Mouse (Mus musculus) liver, embryonic 15.5 days (tissue): Measurements from ENCODE around the gene Mpp2. TPM values are rescaled to one million over a fixed set of nuclear protein-coding genes. Genes with fewer than 3 reads are reported as not detected.

Experiments
- ATAC-seq: fragments of 200-750 bp; cut with Nextera tagmentation; 2 replicates; pipeline ENCODE4 v1.8.0; 2017; ENCODE audit warnings: moderate number of reproducible peaks, mild to moderate bottlenecking, moderate library complexity; ENCODE audit not compliant: insufficient read depth
- H3K27ac ChIP-seq: fragments of 300-500 bp; sonication (generic); replicated peaks from 2 replicates; pipeline ENCODE4 v1.5.1; 2015; ENCODE audit warnings: mild to moderate bottlenecking, inconsistent platforms
- H3K27me3 ChIP-seq: fragments of 300-500 bp; sonication (generic); 2 replicates; pipeline ENCODE4 v1.6.1; 2015; ENCODE audit warnings: mild to moderate bottlenecking, inconsistent platforms
- H3K36me3 ChIP-seq: fragments of 300-500 bp; sonication (generic); replicated peaks from 2 replicates; pipeline ENCODE4 v1.6.1; 2015; ENCODE audit warnings: moderate library complexity, mild to moderate bottlenecking, inconsistent platforms
- H3K4me1 ChIP-seq: fragments of 300-500 bp; sonication (generic); replicated peaks from 2 replicates; pipeline ENCODE4 v1.6.1; 2015; ENCODE audit warnings: inconsistent platforms
- H3K4me2 ChIP-seq: fragments of 300-500 bp; sonication (generic); 2 replicates; pipeline ENCODE4 v1.6.1; 2015; ENCODE audit warnings: moderate library complexity, mild to moderate bottlenecking, inconsistent platforms
- H3K4me3 ChIP-seq: fragments of 300-500 bp; sonication (generic); replicated peaks from 2 replicates; pipeline ENCODE4 v1.5.1; 2015; ENCODE audit warnings: mild to moderate bottlenecking, inconsistent platforms
- H3K9ac ChIP-seq: fragments of 300-500 bp; sonication (generic); 2 replicates; pipeline ENCODE4 v1.6.1; 2015; ENCODE audit warnings: moderate library complexity, mild to moderate bottlenecking, inconsistent platforms
- H3K9me3 ChIP-seq: fragments of 300-500 bp; sonication (generic); replicated peaks from 2 replicates; pipeline ENCODE4 v1.6.1; 2016; ENCODE audit warnings: inconsistent platforms
- WGBS: fragments of 180-500 bp; shearing (Covaris S2); methylation state at CpG from one replicate; pipeline ENCODE4 v1.1.7; 2015; ENCODE audit warnings: mixed read lengths; ENCODE audit not compliant: insufficient replicate concordance; 5-methylcytosine and 5-hydroxymethylcytosine counted together
- polyA plus RNA-seq: library from polyadenylated mRNA; unstranded; fragments of >200 nt; fragmentation: Nextera tagmentation; extraction: Ambion mirVana; gene quantifications from 2 replicates; pipeline ENCODE4 v1.2.1, GENCODE M21; 2015

Mpp2 gene
- polyA plus RNA-seq, 1 experiment from 2014 or later, result 11.5 TPM

DNA sequence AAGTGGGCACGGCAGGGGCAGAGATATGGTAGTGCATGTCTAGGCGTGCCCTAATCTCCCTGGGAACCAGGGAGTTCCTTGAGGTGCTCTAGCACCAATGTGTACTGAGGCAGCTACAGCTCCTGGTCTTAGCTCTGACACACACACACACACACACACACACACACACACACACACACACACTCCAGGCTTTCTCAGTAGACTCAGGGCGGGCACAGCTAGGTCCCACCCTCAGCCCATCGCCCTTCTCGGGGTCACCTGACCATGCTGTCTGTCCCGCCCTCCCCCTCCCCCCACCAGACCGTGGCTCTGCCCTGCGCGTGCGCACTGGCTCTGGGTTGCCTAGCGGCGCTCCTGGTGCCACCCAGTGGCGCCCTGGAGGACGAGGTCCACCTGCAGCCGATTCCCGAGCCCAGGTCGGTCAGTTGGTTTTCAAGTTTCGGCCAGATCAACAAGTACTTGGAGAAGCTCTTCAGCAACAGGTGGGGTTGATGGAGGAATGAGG lies 8.6 kb upstream of the Mpp2 start:
- Histone ChIP-seq H3K4me3 (peak overlapping the region; percentile 38), H3K9me3 (no peaks in the 10 kb centered on the region), H3K9ac (peak overlapping the region; percentile 41), H3K4me2 (peak overlapping the region; percentile 66), H3K27me3 (peaks cover 46% of the 10 kb centered on the region), H3K4me1 (peaks cover 54% of the 10 kb centered on the region), H3K27ac (peak overlapping the region; percentile 78), H3K36me3 (no peaks in the 10 kb centered on the region)
- ATAC-seq, result peak; percentile 90
- 2% methylated on average over 18 of the region's 18 CpGs for WGBS

DNA sequence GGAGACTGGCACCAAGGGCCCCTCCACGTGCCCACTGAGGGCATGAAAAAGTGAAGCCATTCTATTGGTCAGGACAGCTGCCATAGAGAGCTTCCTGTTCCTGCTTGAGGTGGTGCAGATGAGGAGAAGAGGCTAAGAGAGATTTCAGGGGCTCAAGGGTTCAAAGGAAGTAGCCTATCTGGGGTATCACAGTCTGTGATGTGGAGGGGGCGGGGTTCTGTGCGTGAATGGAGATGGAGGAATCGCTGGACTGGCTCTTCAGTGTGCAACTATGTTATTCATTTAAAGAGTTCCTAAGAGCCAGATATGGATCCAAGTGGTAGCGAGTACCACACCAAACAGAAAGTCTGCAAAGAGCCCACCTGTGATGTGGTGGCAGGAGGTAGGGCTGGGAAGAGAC lies 8.1 kb upstream of the Mpp2 start:
- Histone ChIP-seq H3K4me1 (peaks cover 53% of the 10 kb centered on the region), H3K9me3 (no peaks in the 10 kb centered on the region), H3K4me2 (peak overlapping the region; percentile 66), H3K9ac (peak overlapping the region; percentile 41), H3K27me3 (peaks cover 41% of the 10 kb centered on the region), H3K27ac (peak overlapping the region; percentile 78), H3K36me3 (no peaks in the 10 kb centered on the region), H3K4me3 (peak overlapping the region; percentile 38)
- WGBS, result 31% methylated on average over 5 of the region's 5 CpGs
- ATAC-seq, result peak; percentile 13; the same call in 1 of the 2 replicates

DNA sequence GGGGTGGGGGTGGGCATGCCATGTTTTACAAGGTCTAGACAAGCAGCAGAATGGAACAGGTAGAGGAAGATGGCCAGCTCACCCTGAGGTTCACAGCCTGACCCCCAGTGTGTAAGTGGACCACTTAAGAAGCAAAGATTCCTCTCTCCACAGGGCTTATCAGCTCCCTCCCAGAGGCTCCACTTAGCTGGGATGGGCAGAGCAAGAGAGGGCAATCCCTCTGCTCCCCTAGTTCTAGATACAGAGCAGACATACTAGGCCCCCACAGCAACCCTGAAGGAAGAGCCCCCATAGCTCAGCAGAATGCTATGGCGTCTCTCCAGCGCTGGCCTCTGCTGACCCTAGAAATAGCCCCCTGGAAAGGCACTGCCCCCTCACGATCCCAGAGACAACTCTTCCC lies 7.4 kb upstream of the Mpp2 start:
- Histone ChIP-seq H3K4me2 (peak overlapping the region; percentile 66), H3K9ac (no peak overlapping the region), H3K4me3 (no peak overlapping the region), H3K4me1 (peaks cover 53% of the 10 kb centered on the region), H3K27me3 (peaks cover 34% of the 10 kb centered on the region), H3K9me3 (no peaks in the 10 kb centered on the region), H3K36me3 (no peaks in the 10 kb centered on the region), H3K27ac (peak overlapping the region; percentile 78)
- ATAC-seq, result no peak
- 73% methylated on average over 3 of the region's 3 CpGs for WGBS

DNA sequence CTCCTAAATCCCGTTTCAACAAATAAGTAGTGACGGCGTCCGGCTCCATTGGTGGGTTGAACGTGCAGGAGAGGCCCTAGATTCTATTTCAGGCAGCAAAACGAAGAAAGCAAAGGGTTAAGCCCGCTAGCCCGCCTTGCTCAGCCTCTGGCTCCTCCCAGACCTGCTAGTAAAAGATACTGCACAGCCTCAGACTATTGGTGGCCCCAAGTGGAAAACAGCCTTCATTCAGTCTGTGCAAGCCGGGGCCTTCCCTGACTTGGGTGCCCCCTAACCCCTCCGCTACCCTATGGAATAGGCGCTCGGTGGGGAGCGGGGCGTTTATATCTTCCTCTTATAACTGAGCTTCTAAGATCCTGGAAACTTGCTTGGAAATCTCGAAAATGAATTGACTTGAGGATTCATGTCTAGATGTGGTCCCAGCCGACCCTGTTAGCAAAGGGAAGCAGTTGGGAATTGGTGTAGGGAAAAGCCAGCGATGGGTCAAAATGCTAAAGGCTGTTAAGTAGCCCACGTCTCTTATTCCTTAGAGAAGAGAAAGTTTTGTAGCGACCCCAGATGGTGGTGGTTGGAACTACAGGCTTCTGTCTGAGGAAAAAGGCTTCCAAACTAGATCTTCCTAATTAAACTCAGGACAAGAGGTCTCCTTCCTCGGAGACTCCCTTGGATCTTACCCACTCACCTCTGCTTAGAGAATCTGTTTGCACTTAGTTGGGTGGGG lies 933 bp upstream of the Mpp2 start:
- Histone ChIP-seq H3K9me3 (no peaks in the 10 kb centered on the region), H3K27ac (peak overlapping the region; percentile 95), H3K36me3 (peaks cover 8% of the 10 kb centered on the region), H3K27me3 (no peaks in the 10 kb centered on the region), H3K4me3 (peak overlapping the region; percentile 68), H3K4me1 (peaks cover 50% of the 10 kb centered on the region), H3K4me2 (peak overlapping the region; percentile 94), H3K9ac (peak overlapping the region; percentile 77)
- WGBS, result under 1% methylated on average over 20 of the region's 20 CpGs
- ATAC-seq, result peak; percentile 85

DNA sequence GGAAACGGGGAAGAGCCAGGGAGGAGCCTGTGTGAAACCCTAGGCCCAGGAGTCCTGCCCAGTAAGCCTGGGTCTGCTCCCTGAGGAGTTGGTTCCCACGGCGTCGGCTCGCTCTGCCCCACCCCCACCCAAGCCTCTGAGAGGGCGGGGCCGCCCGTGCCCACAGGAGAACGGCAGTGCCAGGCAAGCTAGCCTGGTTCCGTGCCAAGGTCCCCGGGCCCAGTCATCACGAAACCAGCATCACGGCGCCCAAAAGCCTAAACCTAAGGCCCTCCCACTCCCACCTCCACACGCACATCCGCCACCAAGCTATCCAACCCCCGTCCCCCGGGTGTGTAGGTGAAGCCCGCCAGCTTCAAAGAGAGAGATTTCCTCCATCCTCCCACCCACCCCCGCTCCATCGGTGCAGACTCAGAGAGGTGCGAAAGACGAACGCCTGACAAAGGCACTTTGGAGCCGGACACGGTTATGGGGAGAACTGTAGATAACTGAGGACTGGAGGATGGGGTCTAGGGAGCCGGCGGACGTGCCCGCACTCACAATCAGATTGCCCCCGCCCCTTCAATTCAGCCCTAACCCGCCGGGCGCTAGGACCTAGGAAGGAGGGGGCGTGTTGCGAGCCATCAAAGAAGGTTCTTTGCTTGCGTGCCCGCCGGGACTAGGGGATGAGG lies 1.1 kb downstream of the Mpp2 start:
- peaks cover 15% of the 10 kb centered on the region for H3K36me3 ChIP-seq
- H3K9me3 ChIP-seq, result no peaks in the 10 kb centered on the region
- peak overlapping the region; percentile 68 for H3K4me3 ChIP-seq
- peak overlapping the region; percentile 94 for H3K4me2 ChIP-seq
- H3K9ac ChIP-seq, result peak overlapping the region; percentile 77
- peak overlapping the region; percentile 95 for H3K27ac ChIP-seq
- ATAC-seq, result peak; percentile 30
- WGBS, result under 1% methylated on average over 39 of the region's 39 CpGs
- peaks cover 4% of the 10 kb centered on the region; the same call in 1 of the 2 replicates for H3K27me3 ChIP-seq
- H3K4me1 ChIP-seq, result peaks cover 46% of the 10 kb centered on the region

DNA sequence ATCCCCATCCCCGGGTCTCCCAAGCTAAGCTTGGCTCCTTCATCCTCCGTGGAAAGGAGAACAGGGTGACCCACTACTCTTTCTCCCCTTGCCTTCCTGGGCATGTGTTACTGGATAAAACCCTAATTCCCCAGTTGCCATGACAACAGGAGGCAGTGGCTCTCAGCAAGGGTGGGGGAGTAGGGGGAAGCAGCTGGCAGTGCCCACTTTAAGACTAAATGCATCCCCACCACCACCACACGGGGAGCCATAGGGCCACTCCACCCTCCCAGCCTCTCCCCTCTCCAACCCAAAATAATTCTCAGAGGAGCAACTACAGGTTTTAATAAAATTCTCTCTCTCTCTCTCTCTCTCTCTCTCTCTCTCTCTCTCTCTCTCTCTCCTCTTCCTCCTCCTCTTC lies 2.0 kb downstream of the Mpp2 start:
- 27% methylated on average over 3 of the region's 3 CpGs for WGBS
- peaks cover 15% of the 10 kb centered on the region for H3K36me3 ChIP-seq
- peaks cover 13% of the 10 kb centered on the region for H3K27me3 ChIP-seq
- H3K4me2 ChIP-seq, result peak overlapping the region; percentile 94
- ATAC-seq, result no peak
- H3K4me3 ChIP-seq, result peak overlapping the region; percentile 68
- H3K4me1 ChIP-seq, result peaks cover 52% of the 10 kb centered on the region
- no peaks in the 10 kb centered on the region for H3K9me3 ChIP-seq
- H3K27ac ChIP-seq, result 0 out of 2 replicates have a peak overlapping the region, but pooled peaks have one; percentile 95
- H3K9ac ChIP-seq, result no peak overlapping the region; the same call in 1 of the 2 replicates

DNA sequence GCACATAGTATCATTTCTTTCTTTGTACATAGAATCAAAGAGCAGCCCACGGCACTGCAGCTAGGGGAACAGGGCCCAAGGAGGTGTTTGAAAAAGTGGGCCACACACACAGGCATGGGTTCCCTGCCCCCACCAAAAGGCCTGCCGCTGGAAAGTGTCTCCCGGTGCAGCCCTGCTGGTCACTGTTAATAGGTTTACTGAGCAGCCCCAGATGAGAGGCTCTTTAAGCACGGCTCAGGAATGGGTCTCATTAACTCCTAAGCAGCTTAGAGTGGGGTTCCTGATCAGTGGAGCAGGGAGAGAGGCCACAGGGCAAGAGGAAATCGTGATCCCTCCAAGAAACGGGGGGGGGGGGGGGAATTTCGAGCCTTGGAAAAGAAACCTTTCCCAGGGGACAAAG lies 4.2 kb downstream of the Mpp2 start:
- Histone ChIP-seq H3K4me2 (no peak overlapping the region), H3K4me1 (peaks cover 42% of the 10 kb centered on the region), H3K4me3 (no peak overlapping the region), H3K9me3 (no peaks in the 10 kb centered on the region), H3K36me3 (peaks cover 24% of the 10 kb centered on the region), H3K27me3 (peaks cover 14% of the 10 kb centered on the region), H3K27ac (no peak overlapping the region), H3K9ac (no peak overlapping the region)
- 72% methylated on average over 7 of the region's 7 CpGs for WGBS
- ATAC-seq, result no peak

DNA sequence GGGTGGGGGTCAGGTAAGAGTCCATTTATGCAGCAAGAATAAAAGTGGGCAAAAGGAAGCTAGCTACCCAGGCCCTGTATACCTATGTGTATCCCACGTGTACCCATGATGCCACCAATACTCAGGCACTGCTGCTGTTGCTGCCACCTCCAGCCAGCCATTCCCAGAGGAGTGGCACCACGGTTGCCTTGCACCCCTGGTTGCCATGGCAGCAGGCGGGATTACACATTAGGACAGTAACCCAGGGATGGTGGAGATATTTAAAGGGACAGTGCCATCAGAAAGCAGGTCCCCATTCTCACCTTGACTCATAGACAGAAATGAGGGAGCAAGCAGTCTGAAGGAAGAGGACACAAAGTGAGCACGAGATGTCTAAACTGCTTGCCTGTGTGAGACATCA lies 5.1 kb downstream of the Mpp2 start:
- Histone ChIP-seq H3K9ac (no peak overlapping the region), H3K9me3 (no peaks in the 10 kb centered on the region), H3K36me3 (peaks cover 31% of the 10 kb centered on the region), H3K4me2 (0 out of 2 replicates have a peak overlapping the region, but pooled peaks have one; percentile 62), H3K4me3 (no peak overlapping the region), H3K27me3 (peaks cover 14% of the 10 kb centered on the region), H3K27ac (no peak overlapping the region), H3K4me1 (peaks cover 41% of the 10 kb centered on the region)
- WGBS, result 66% methylated on average over 4 of the region's 4 CpGs
- no peak for ATAC-seq

DNA sequence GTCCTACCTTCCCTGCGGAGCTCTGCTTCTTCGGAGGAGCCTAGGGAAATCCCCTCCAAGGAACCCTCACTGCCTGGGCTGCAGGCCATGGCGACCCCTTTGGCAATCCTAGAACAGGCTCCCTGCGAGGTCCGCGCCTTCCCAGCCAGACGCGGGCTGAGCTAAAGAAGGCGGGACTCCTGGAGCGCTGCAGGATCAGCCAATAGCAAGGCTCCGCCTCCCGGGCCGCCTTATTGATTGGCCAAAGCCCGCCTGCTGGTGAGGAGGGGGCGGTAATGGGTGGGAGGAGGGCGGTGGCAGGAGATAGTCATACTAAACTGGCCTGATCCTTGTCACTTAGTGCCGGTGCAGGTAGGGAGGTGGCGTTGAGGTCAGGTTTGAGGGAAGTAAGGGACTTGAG lies 6.0 kb downstream of the Mpp2 start:
- Histone ChIP-seq H3K36me3 (peaks cover 36% of the 10 kb centered on the region), H3K4me1 (peaks cover 35% of the 10 kb centered on the region), H3K9me3 (no peaks in the 10 kb centered on the region), H3K9ac (peak overlapping the region; percentile 15; the same call in 1 of the 2 replicates), H3K4me3 (peak overlapping the region; percentile 31), H3K27ac (no peak overlapping the region), H3K27me3 (peaks cover 14% of the 10 kb centered on the region), H3K4me2 (peak overlapping the region; percentile 62)
- 1% methylated on average over 18 of the region's 18 CpGs for WGBS
- peak; percentile 59 for ATAC-seq

DNA sequence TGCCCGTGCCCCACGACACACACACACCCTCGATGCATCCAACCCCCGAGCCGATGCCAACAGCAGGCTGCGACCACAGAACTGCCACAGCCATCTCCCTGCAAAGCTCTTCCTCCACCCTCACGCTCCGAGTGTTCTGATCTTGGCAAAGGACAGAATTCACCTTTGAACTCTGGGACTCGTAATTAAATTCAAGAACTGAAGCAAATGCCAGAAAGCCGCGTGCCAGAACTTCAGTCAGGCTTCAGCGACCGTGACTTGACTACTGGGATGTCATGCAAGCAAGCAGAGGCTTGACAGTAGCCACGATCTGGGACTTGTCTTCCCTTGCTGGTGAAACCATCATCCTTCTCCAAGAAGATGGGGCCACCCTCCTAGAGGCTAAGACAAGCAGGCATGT lies 14.6 kb downstream of the Mpp2 start:
- 81% methylated on average over 14 of the region's 14 CpGs for WGBS
- Histone ChIP-seq H3K4me3 (no peak overlapping the region), H3K4me2 (no peak overlapping the region), H3K9ac (no peak overlapping the region), H3K9me3 (no peaks in the 10 kb centered on the region), H3K4me1 (no peaks in the 10 kb centered on the region; the same call in 1 of the 2 replicates), H3K27ac (no peak overlapping the region), H3K27me3 (peaks cover 16% of the 10 kb centered on the region), H3K36me3 (peaks cover 23% of the 10 kb centered on the region)
- no peak for ATAC-seq

DNA sequence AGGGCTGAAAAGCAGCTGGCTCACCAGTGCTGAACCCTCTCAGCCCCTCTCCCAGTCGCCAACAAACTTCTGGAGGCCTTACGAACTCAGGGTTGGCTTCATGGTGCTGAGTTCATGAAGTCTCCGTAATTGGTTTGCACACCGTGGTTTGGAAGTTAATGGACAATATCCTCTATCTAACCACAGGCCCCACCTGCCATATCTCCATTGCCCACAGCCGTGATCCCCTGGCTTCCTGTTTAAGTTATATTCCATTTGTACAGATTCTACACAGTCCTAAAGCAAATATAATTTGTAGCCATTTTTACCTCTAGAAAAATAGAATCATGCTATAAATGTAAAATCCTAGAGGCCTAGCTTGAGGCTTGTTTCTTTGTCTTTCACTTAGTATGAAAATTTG lies 15.6 kb downstream of the Mpp2 start:
- ATAC-seq, result no peak
- Histone ChIP-seq H3K9me3 (no peaks in the 10 kb centered on the region), H3K9ac (no peak overlapping the region), H3K27ac (no peak overlapping the region), H3K27me3 (peaks cover 16% of the 10 kb centered on the region), H3K4me1 (no peaks in the 10 kb centered on the region; the same call in 1 of the 2 replicates), H3K4me2 (no peak overlapping the region), H3K36me3 (peaks cover 14% of the 10 kb centered on the region), H3K4me3 (no peak overlapping the region)
- 26% methylated on average over 5 of the region's 5 CpGs for WGBS
